Mouse (Mus musculus) kidney, embryonic 15.5 days (tissue): Measurements from ENCODE around the gene Flt3l. TPM values are rescaled to one million over a fixed set of nuclear protein-coding genes. Genes with fewer than 3 reads are reported as not detected.
A peak's percentile ranks its signal among the peaks of the same experiment; 100 is the strongest.

Experiments
- ATAC-seq: fragments of 200-750 bp; cut with Nextera tagmentation; replicated peaks from 2 replicates; pipeline ENCODE4 v1.8.0; 2017; ENCODE audit warnings: moderate TSS enrichment; ENCODE audit not compliant: low FRiP score
- H3K27ac ChIP-seq: fragments of 300-500 bp; sonication (generic); 2 replicates; pipeline ENCODE4 v1.5.1; 2015; ENCODE audit warnings: mild to moderate bottlenecking, inconsistent platforms
- H3K27me3 ChIP-seq: fragments of 300-500 bp; sonication (generic); 2 replicates; pipeline ENCODE4 v1.6.1; 2015; ENCODE audit warnings: inconsistent platforms
- H3K36me3 ChIP-seq: fragments of 300-500 bp; sonication (generic); 2 replicates; pipeline ENCODE4 v1.6.1; 2015; ENCODE audit warnings: inconsistent platforms
- H3K4me1 ChIP-seq: fragments of 300-500 bp; sonication (generic); 2 replicates; pipeline ENCODE4 v1.6.1; 2015; ENCODE audit warnings: inconsistent platforms
- H3K4me2 ChIP-seq: fragments of 300-500 bp; sonication (generic); 2 replicates; pipeline ENCODE4 v1.6.1; 2015; ENCODE audit warnings: moderate library complexity, mild to moderate bottlenecking, inconsistent platforms
- H3K4me3 ChIP-seq: fragments of 300-500 bp; sonication (generic); replicated peaks from 2 replicates; pipeline ENCODE4 v1.5.1; 2015; ENCODE audit warnings: mild to moderate bottlenecking, inconsistent platforms
- H3K9ac ChIP-seq: fragments of 300-500 bp; sonication (generic); 2 replicates; pipeline ENCODE4 v1.6.1; 2015; ENCODE audit warnings: mild to moderate bottlenecking, inconsistent platforms
- H3K9me3 ChIP-seq: fragments of 300-500 bp; sonication (generic); replicated peaks from 2 replicates; pipeline ENCODE4 v1.6.1; 2016; ENCODE audit warnings: inconsistent platforms
- WGBS: fragments of 180-500 bp; shearing (Covaris S2); methylation state at CpG from one replicate; pipeline ENCODE4 v1.1.7; 2015; ENCODE audit warnings: mixed read lengths; 5-methylcytosine and 5-hydroxymethylcytosine counted together
- polyA plus RNA-seq: library from polyadenylated mRNA; unstranded; fragments of >200 nt; fragmentation: Nextera tagmentation; extraction: Ambion mirVana; gene quantifications from 2 replicates; pipeline ENCODE4 v1.2.1, GENCODE M21; 2015

Gene Flt3l
- polyA plus RNA-seq = 1.9 and 7.5 TPM in 2 replicates

GRCm38 (mm10) chr7:45135993-45136567 is at the start of gene Flt3l, which contains the start of gene Gm45713:
Gene Flt3l, minus strand, starts transcription at chr7:45136432.
Gene Gm45713, minus strand, starts transcription at chr7:45136231.
- peak within 1 kb of the TSS; percentile 65 for H3K9ac ChIP-seq
- no peak within 1 kb of the TSS for H3K27ac ChIP-seq
- no peaks in the 10 kb centered on the region for H3K9me3 ChIP-seq
- 3% methylated on average over 29 of the region's 29 CpGs for WGBS
- peak within 1 kb of the TSS; percentile 64 for H3K4me3 ChIP-seq
- no peaks in the 10 kb centered on the region for H3K36me3 ChIP-seq
- H3K4me1 ChIP-seq = peaks cover 16% of the 10 kb centered on the region
- 0 out of 2 replicates have a peak, but pooled peaks cover 4% of the 10 kb centered on the region for H3K27me3 ChIP-seq
- peak; percentile 82 for ATAC-seq
- peak within 1 kb of the TSS; percentile 88 for H3K4me2 ChIP-seq

- Histone ChIP-seq H3K27ac (no peak overlapping the region), H3K4me2 (no peak overlapping the region), H3K9ac (no peak overlapping the region), H3K27me3 (peaks cover 87% of the 10 kb centered on the region), H3K4me1 (peaks cover 22% of the 10 kb centered on the region), H3K4me3 (no peak overlapping the region), H3K9me3 (no peaks in the 10 kb centered on the region), H3K36me3 (no peaks in the 10 kb centered on the region)
- WGBS = 66% methylated on average over 7 of the region's 7 CpGs
- ATAC-seq = no peak
These were observed 49.7 kb upstream of the Flt3l start for GRCm38 (mm10) chr7:45185921-45186320.

- Histone ChIP-seq H3K4me2 (no peak overlapping the region), H3K27ac (no peak overlapping the region), H3K4me1 (peaks cover 21% of the 10 kb centered on the region), H3K36me3 (no peaks in the 10 kb centered on the region), H3K27me3 (peaks cover 94% of the 10 kb centered on the region), H3K9me3 (no peaks in the 10 kb centered on the region), H3K4me3 (no peak overlapping the region), H3K9ac (no peak overlapping the region)
- ATAC-seq = no peak
- WGBS = 60% methylated on average over 7 of the region's 7 CpGs
These were observed 47.4 kb upstream of the Flt3l start for GRCm38 (mm10) chr7:45183672-45184071.

- no peaks in the 10 kb centered on the region for H3K9me3 ChIP-seq
- peak overlapping the region; percentile 31; the same call in 1 of the 2 replicates for H3K9ac ChIP-seq
- peak overlapping the region; percentile 40 for H3K4me3 ChIP-seq
- ATAC-seq = peak; percentile 64
- H3K4me1 ChIP-seq = peaks cover 21% of the 10 kb centered on the region
- WGBS = 13% methylated on average over 11 of the region's 11 CpGs
- peaks cover 96% of the 10 kb centered on the region for H3K27me3 ChIP-seq
- H3K36me3 ChIP-seq = no peaks in the 10 kb centered on the region
- peak overlapping the region; percentile 45; the same call in 1 of the 2 replicates for H3K27ac ChIP-seq
- peak overlapping the region; percentile 79 for H3K4me2 ChIP-seq
These were observed 46.4 kb upstream of the Flt3l start for GRCm38 (mm10) chr7:45182606-45183005.

GRCm38 (mm10) chr7:45182199-45182601 is 46.0 kb upstream of the Flt3l start:
- H3K27me3 ChIP-seq = peaks cover 98% of the 10 kb centered on the region
- H3K9me3 ChIP-seq = no peaks in the 10 kb centered on the region
- peak overlapping the region; percentile 40 for H3K4me3 ChIP-seq
- peak overlapping the region; percentile 45; the same call in 1 of the 2 replicates for H3K27ac ChIP-seq
- H3K9ac ChIP-seq = peak overlapping the region; percentile 31; the same call in 1 of the 2 replicates
- WGBS = under 1% methylated on average over 34 of the region's 34 CpGs
- peak overlapping the region; percentile 79 for H3K4me2 ChIP-seq
- no peaks in the 10 kb centered on the region for H3K36me3 ChIP-seq
- peak; percentile 87 for ATAC-seq
- peaks cover 21% of the 10 kb centered on the region for H3K4me1 ChIP-seq

GRCm38 (mm10) chr7:45181540-45181939 is 45.3 kb upstream of the Flt3l start:
- Histone ChIP-seq H3K27ac (no peak overlapping the region), H3K27me3 (peaks cover 98% of the 10 kb centered on the region), H3K4me2 (peak overlapping the region; percentile 79), H3K9ac (no peak overlapping the region), H3K4me3 (peak overlapping the region; percentile 40), H3K4me1 (peaks cover 24% of the 10 kb centered on the region), H3K36me3 (no peaks in the 10 kb centered on the region), H3K9me3 (no peaks in the 10 kb centered on the region)
- 5% methylated on average over 35 of the region's 35 CpGs for WGBS
- no peak; the same call in 1 of the 2 replicates for ATAC-seq

GRCm38 (mm10) chr7:45180896-45181477 is 44.8 kb upstream of the Flt3l start, which contains the start of gene Pth2:
Gene Pth2, plus strand, starts transcription at chr7:45180995.
- no peak within 1 kb of the TSS for H3K27ac ChIP-seq
- peaks cover 29% of the 10 kb centered on the region for H3K4me1 ChIP-seq
- 16% methylated on average over 20 of the region's 20 CpGs for WGBS
- no peaks in the 10 kb centered on the region for H3K9me3 ChIP-seq
- peak within 1 kb of the TSS; percentile 40 for H3K4me3 ChIP-seq
- no peaks in the 10 kb centered on the region for H3K36me3 ChIP-seq
- no peak within 1 kb of the TSS for H3K9ac ChIP-seq
- ATAC-seq = no peak
- H3K27me3 ChIP-seq = peaks cover 99% of the 10 kb centered on the region
- peak within 1 kb of the TSS; percentile 79 for H3K4me2 ChIP-seq

- 22% methylated on average over 7 of the region's 7 CpGs for WGBS
- Histone ChIP-seq H3K36me3 (no peaks in the 10 kb centered on the region), H3K27ac (no peak within 1 kb of the TSS), H3K4me1 (peaks cover 44% of the 10 kb centered on the region), H3K9me3 (no peaks in the 10 kb centered on the region), H3K4me3 (no peak within 1 kb of the TSS), H3K4me2 (no peak within 1 kb of the TSS), H3K27me3 (peaks cover 100% of the 10 kb centered on the region), H3K9ac (no peak within 1 kb of the TSS)
- no peak for ATAC-seq
These were observed 43.2 kb upstream of the Flt3l start, which contains the start of gene Gfy for GRCm38 (mm10) chr7:45179469-45179868. Gene Gfy, minus strand, starts transcription at chr7:45179569.

- H3K4me2 ChIP-seq = no peak overlapping the region
- no peak for ATAC-seq
- peaks cover 98% of the 10 kb centered on the region for H3K27me3 ChIP-seq
- no peak overlapping the region for H3K9ac ChIP-seq
- peaks cover 44% of the 10 kb centered on the region for H3K4me1 ChIP-seq
- H3K36me3 ChIP-seq = no peaks in the 10 kb centered on the region
- H3K4me3 ChIP-seq = no peak overlapping the region
- no peaks in the 10 kb centered on the region for H3K9me3 ChIP-seq
- no peak overlapping the region for H3K27ac ChIP-seq
- 26% methylated on average over 7 of the region's 7 CpGs for WGBS
These were observed 42.3 kb upstream of the Flt3l start for GRCm38 (mm10) chr7:45178550-45178949.

GRCm38 (mm10) chr7:45176356-45176755 is 40.1 kb upstream of the Flt3l start:
- peak overlapping the region; percentile 49 for H3K4me2 ChIP-seq

GRCm38 (mm10) chr7:45175929-45176328 is 39.7 kb upstream of the Flt3l start:
- Histone ChIP-seq H3K36me3 (no peaks in the 10 kb centered on the region), H3K27me3 (peaks cover 94% of the 10 kb centered on the region), H3K4me3 (peak overlapping the region; percentile 25), H3K27ac (no peak overlapping the region), H3K9ac (no peak overlapping the region), H3K4me2 (peak overlapping the region; percentile 49), H3K4me1 (peaks cover 24% of the 10 kb centered on the region), H3K9me3 (no peaks in the 10 kb centered on the region)
- ATAC-seq = no peak
- WGBS = 3% methylated on average over 23 of the region's 23 CpGs

More at GRCm38 (mm10) chr7:45176356-45176755, 40.1 kb upstream of the Flt3l start:
- H3K27me3 ChIP-seq = peaks cover 94% of the 10 kb centered on the region
- no peak for ATAC-seq
- WGBS = 3% methylated on average over 31 of the region's 31 CpGs
- no peak overlapping the region for H3K9ac ChIP-seq
- no peak overlapping the region for H3K27ac ChIP-seq
- no peaks in the 10 kb centered on the region for H3K36me3 ChIP-seq
- no peaks in the 10 kb centered on the region for H3K9me3 ChIP-seq
- H3K4me1 ChIP-seq = peaks cover 28% of the 10 kb centered on the region
- H3K4me3 ChIP-seq = peak overlapping the region; percentile 25

GRCm38 (mm10) chr7:45175398-45175797 is 39.2 kb upstream of the Flt3l start:
- no peak overlapping the region for H3K27ac ChIP-seq
- H3K4me2 ChIP-seq = 0 out of 2 replicates have a peak overlapping the region, but pooled peaks have one; percentile 50
- ATAC-seq = no peak

More at GRCm38 (mm10) chr7:45175398-45175797, 39.2 kb upstream of the Flt3l start:
- peaks cover under 1% of the 10 kb centered on the region; the same call in 1 of the 2 replicates for H3K9me3 ChIP-seq
- peaks cover 94% of the 10 kb centered on the region for H3K27me3 ChIP-seq
- no peak overlapping the region for H3K9ac ChIP-seq
- 2% methylated on average over 13 of the region's 13 CpGs for WGBS
- peaks cover 23% of the 10 kb centered on the region for H3K4me1 ChIP-seq
- no peaks in the 10 kb centered on the region for H3K36me3 ChIP-seq
- H3K4me3 ChIP-seq = peak overlapping the region; percentile 22; the same call in 1 of the 2 replicates
